Mouse (Mus musculus) ZHBTc4 (cell line): Measurements from ENCODE around the gene A730015C16Rik.

Source experiments
- DNase-seq: peaks from one replicate; pipeline ENCODE4 v3.0.0-alpha.2; 2011; ENCODE audit warnings: low read depth, low spot score

Gene A730015C16Rik

GRCm38 (mm10) chr4:108830698-108831097 is 17.7 kb downstream of the A730015C16Rik start:
- no peak for DNase-seq

GRCm38 (mm10) chr4:108826643-108827042 is 21.8 kb downstream of the A730015C16Rik start:
- DNase-seq, result no peak

- no peak for DNase-seq
Measured at GRCm38 (mm10) chr4:108826096-108826495, 22.3 kb downstream of the A730015C16Rik start.

GRCm38 (mm10) chr4:108825677-108826076 is 22.7 kb downstream of the A730015C16Rik start:
- DNase-seq, result no peak

GRCm38 (mm10) chr4:108811550-108811949 is 36.9 kb downstream of the A730015C16Rik start:
- no peak for DNase-seq

- no peak for DNase-seq
Measured at GRCm38 (mm10) chr4:108811142-108811541, 37.3 kb downstream of the A730015C16Rik start.

GRCm38 (mm10) chr4:108803535-108803934 is 44.9 kb downstream of the A730015C16Rik start:
- DNase-seq, result no peak

- DNase-seq, result peak; percentile 66
Measured at GRCm38 (mm10) chr4:108798083-108798830, 50.2 kb downstream of the A730015C16Rik start.
